Mouse (Mus musculus): ENCODE measurements at regions not wholly inside any gene's neighbourhood (a gene's known extent, or its start where the extent isn't known, plus 50 kb on each side); places are given as distances from the start of the nearest gene placed in this dataset.
A peak's percentile ranks its signal among the peaks of the same experiment; 100 is the strongest.

GRCm38 (mm10) chr5:112091867-112092535 lies 160.3 kb downstream of the Cryba4 start:
- peak; percentile 17 to 48 for DNase-seq (ENCODE audit: low spot score in 2 of 2)

GRCm38 (mm10) chr5:112093905-112094571 lies 158.3 kb downstream of the Cryba4 start:
- DNase-seq (ENCODE audit: low spot score in 2 of 2) = no peak

- DNase-seq (ENCODE audit: low spot score in 2 of 2) = no peak
These were observed 153.7 kb downstream of the Cryba4 start for GRCm38 (mm10) chr5:112098469-112099085.

- DNase-seq (ENCODE audit: low spot score in 2 of 2) = peak; percentile 7 to 49
These were observed 150.4 kb downstream of the Cryba4 start for GRCm38 (mm10) chr5:112101739-112102590.

DNA sequence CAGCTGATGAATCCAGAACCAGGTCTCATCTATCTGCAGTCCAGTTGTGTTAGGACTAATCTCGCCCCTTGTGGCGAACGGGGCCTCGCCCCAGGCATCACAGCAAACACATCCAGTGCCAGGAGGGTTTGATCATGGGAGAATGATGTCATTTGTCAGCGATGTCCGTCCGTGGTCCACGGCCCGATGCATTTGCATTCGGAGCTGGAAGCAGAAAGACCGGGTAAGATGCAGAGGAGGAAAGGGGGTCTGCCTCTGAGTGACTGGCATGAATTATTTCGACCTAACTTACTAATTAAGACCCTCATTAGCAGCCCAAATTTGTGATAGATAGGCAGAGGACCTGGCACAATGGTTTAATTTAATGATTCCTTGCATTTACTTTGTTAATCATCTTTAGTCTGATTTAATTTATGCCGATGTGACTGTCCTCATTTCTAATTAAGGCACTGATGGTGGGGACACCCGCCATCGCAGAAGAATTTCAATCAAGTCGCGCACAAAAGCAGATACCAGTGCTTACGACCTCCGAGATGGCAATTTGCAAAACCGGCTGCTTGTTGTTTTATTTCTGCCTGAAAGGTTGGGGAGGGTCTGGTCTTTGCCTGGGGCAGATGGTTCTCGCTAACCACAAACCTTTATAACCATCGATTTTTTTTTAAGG lies 141.9 kb downstream of the Cryba4 start:
- DNase-seq (ENCODE audit: low spot score in 2 of 2) = no peak

- DNase-seq (ENCODE audit: low spot score in 2 of 2) = no peak
These were observed 131.6 kb downstream of the Cryba4 start for GRCm38 (mm10) chr5:112120766-112121165.

- DNase-seq (ENCODE audit: low spot score in 2 of 2) = no peak
These were observed 130.8 kb downstream of the Cryba4 start for GRCm38 (mm10) chr5:112121554-112121953.

DNA sequence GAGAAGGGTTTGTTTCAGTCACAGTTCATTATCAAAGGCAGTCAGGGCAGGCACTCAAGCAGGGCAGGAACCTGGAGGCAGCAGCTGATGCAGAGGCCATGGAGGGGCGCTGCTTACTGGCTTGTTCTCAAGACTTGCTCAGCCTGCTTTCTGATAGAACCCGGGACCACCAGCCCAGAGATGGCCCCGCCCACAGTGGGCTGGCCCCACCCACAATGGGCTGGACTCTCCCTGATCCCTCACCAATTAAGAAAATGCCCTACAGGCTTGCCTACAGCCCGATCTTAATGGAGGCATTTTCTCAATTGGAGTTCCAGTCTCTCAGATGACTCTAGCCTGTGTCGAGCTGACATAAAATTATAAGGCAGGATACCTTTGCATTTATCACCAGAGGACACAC lies 129.7 kb downstream of the Cryba4 start:
- DNase-seq (ENCODE audit: low spot score in 2 of 2) = no peak

- DNase-seq (ENCODE audit: low spot score in 2 of 2) = no peak
These were observed 125.1 kb downstream of the Cryba4 start for GRCm38 (mm10) chr5:112127171-112127570.

DNA sequence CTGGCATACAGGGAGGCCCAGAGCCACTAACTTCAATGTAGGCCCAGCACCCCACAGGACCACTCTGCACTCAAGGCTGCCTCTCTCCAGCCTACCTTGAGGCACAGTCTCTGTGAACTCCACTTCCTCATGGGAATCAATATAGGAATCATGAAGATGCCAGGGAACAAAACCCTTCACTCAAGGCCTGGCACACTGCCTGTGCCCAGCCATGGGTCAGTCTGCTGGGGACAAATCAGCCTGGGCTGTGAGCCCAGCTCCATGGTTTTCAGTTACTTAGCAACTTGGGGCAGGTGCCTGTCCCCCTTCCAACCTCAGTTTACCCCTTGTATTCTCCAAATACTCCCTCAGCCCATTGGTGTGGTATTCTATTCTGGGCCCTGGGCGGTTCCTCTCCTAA lies 119.6 kb downstream of the Cryba4 start:
- peak; percentile 17 to 20 for DNase-seq (ENCODE audit: low spot score in 2 of 2)

DNA sequence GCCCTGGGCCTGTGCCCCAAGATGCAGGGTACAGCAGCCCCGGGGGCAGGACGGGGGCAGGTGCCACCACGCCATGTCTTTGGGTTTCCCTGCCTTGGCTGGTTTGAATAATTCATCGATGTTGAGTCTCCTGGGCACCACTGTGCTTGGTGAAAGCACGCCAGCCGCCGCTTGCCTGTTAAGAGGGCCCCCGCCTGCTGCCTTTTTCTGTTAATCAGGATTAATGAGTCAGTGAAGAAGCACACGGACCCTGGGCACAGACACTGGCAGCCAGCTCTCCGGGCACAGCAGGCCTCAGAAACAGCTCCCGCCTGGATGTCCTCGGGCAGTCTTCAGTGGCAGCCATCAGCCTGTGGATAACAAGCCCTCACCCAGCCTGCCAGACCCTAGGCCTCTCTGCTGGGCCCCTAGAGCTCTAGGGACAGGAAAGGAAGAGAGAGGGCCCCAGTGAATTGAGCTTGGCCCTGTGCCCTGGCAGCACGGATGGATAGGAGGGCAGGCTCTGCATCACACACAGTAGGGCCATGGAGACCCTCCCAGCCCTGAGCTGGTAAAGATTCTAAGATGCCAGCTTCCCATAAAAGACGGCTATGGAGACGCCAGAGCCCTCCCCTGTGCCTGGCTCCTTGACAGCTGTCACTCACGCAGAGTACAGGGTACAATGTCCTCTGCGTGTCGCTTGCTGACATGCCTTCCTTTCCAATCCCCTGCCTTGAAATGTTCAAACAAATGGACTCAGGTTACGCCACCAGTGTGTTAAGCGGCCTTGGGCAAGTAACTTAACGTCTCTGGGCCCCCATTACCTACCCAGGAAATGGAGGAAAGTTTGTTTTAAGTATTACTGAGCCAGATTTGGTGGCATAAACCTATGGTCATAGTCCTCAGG lies 118.4 kb downstream of the Cryba4 start:
- DNase-seq (ENCODE audit: low spot score in 2 of 2) = no peak

- no peak for DNase-seq (ENCODE audit: low spot score in 2 of 2)
These were observed 115.7 kb downstream of the Cryba4 start for GRCm38 (mm10) chr5:112136646-112137045.

DNA sequence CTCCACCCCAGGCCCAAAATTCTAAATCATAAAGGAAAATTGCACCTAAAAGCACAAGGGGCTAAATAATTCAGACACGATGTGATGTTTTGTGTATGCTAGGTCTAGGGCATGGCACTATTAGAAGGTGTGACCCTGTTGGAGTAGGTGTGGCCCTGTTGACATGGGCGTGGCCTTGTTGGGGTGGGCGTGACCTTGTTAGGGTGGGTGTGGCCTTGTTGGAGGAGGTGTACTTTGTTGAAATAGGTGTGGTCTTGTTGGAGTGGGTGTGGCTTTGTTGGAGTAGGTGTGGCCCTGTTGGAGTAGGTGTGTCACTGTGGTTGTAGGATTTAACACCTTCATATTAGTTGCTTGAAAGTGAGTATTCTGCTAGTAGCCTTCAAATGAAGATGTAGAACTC lies 114.1 kb downstream of the Cryba4 start:
- no peak for DNase-seq (ENCODE audit: low spot score in 2 of 2)

- DNase-seq (ENCODE audit: low spot score in 2 of 2) = no peak
These were observed 109.6 kb downstream of the Cryba4 start for GRCm38 (mm10) chr5:112142731-112143130.

DNA sequence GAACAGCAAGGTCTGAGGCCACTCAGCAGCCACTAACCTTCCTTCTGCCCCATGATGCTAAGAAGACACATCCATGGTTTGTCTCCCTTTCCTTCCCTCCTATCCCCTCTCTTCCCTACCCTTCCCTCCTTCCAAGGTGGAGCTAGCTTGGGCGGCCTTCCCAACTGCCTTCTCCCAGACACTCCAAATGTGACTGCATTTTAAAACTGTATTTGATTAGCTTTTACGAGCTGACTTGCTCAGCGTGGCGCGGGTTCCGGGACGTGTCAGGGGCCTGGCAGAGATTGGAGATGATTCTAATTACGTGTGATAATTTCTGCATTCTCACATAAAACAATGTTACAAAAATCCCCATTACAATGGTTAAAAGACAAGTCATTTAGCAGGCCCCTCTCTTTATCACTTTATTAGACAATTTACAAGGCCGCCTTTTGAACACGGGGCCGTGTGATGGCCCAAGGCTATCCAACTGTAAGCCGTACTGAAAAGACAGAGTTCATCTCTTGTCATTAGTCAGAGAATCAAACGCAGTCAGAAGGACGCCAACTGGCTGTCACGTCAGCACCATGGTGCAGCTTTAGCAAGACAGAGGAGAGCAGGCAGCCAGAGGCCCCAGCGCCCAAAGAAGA lies 108.2 kb downstream of the Cryba4 start:
- DNase-seq (ENCODE audit: low spot score in 2 of 2) = no peak

GRCm38 (mm10) chr5:112153675-112154085 lies 98.6 kb downstream of the Cryba4 start:
- peak; percentile 68 to 79 for DNase-seq (ENCODE audit: low spot score in 2 of 2)

- peak; percentile 18 to 19 for DNase-seq (ENCODE audit: low spot score in 2 of 2)
These were observed 97.7 kb downstream of the Cryba4 start for GRCm38 (mm10) chr5:112154650-112155049.

GRCm38 (mm10) chr5:112155051-112155450 lies 97.3 kb downstream of the Cryba4 start:
- DNase-seq (ENCODE audit: low spot score in 2 of 2) = peak in 1 of 2 experiments; percentile 8

DNA sequence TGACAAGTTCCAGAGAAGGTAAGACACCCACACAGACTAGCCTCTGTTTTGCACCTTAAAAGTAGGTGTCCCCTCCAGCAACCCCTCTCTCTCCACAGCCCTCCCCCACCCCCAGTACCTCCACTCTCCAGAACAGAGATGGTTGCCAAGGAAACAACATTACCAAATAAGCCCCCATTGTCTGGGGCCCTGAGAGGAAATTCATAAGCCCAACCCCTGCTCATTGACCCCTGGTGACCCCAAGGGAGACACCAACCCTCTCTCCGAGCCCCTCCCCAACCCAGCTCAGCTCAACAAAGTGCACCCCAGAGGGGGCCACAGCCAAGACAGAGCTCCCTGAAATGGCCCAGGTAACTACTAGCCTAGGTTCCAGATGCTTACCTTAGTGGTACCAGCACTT lies 96.3 kb downstream of the Cryba4 start:
- DNase-seq (ENCODE audit: low spot score in 2 of 2) = no peak
